Mouse (Mus musculus) T-cell, adult 2 months (primary cell): ENCODE data around the gene Prpmp5.
"Not testable (repeated sequence)": the region's sequence is repeated elsewhere in the genome, so short reads cannot be mapped to it uniquely, and the experiment has no call there.

Experiments used
- DNase-seq: peaks from one replicate; pipeline ENCODE4 v3.0.0; 2022; ENCODE audit warnings: low spot score

Gene Prpmp5

DNA sequence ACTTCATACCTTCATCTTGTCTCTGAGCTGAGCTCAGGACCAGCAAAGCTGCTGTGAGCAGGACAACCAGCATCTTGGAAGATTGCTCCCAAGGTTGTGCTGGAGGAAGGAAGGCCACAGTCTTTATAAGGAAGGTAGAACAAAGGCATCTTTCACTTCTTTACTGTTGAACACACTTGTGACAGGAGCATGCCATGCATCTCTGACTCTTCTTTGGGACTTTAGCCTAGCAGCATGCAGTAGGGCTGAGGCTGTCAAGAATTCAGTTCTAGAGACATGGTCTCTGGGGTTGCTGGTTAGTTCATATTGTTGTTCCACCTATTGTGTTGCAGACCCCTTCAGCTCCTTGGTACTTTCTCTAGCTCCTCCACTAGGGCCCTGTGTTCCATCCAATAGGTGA is at the start of gene Prpmp5:
Prpmp5 (minus strand) TSS at position 101 of the 400 bp plus-strand sequence.
- not testable (repeated sequence) for DNase-seq

DNA sequence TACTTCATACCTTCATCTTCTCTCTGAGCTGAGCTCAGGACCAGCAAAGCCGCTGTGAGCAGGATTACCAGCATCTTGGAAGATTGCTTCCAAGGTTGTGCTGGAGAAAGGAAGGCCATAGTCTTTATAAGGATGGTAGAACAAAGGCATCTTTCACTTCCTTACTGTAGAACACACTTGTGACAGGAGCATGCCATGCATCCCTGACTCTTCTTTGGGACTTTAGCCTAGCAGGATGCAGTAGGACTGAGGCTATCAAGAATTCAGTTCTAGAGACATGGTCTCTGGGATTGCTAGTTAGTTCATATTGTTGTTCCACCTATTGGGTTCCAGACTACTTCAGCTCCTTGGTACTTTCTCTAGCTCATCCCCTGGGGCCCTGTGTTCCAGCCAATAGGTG is 49.5 kb upstream of the Prpmp5 start, which contains the start of gene Gm8882:
Gm8882 (minus strand) TSS at position 101 of the 400 bp plus-strand sequence.
- not testable (repeated sequence) for DNase-seq
